Mouse (Mus musculus): ENCODE data around the gene Tmem63a. TPM values are rescaled to one million over a fixed set of nuclear protein-coding genes. Genes with fewer than 3 reads are reported as not detected.
"Not testable (repeated sequence)": the region's sequence is repeated elsewhere in the genome, so short reads cannot be mapped to it uniquely, and the experiment has no call there.

Gene Tmem63a
- polyA plus RNA-seq (2015; fragmentation: Nextera tagmentation; extraction: Ambion mirVana): 11.8 and 13.1 TPM in 2 replicates

DNA sequence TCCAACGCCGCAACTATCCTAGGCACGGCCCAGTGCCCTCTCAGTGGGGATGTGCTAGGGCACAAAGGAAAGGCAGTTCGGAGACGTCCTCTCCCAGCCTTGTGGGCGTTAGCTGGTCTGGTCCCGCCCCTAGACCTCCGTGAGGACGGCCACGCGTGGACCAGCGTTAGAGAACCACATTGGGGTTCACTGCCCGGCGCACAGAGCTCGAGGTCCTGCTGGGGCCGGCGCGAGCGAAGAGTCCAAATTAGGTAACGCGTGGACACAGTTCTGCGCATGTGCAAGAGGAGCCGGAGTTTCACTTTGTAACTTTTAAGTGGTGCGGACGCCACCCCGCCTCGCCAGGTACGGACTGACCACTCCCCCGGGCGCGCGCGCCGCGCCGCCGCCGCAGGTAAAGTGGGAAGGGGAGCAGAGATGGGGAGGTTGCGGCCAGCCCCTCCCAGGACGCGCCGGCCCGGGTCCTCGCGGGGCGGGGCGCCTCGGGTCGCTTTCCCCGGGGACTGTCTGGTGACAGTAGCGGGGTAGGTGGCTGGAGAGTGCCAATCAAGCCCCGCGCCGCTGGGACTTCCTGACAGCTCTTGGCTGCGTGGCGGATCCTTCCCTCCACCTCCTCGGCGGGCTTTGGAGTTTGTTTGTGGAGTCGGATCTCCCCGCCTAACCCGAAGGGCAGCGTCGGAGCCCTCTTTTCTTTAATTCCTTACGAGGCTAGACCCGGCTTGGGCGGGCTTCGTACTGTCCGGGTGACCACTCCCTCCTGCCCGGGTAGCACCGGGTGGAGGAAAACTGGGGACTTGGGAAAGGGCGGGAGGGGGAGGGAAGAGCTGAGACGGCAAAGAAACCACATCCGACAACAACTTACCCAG lies at the start of gene Tmem63a:
Gene Tmem63a, plus strand, starts transcription at position 179 of the 866 bp plus-strand sequence.
- WGBS: under 1% methylated on average over 61 of the region's 73 CpGs
- H3K27ac ChIP-seq (ENCODE audit: low read length): peak within 1 kb of the TSS; percentile 11
- peaks cover 9% of the 10 kb centered on the region for H3K27me3 ChIP-seq (ENCODE audit: insufficient read depth, low read length)
- no peaks in the 10 kb centered on the region for H3K9me3 ChIP-seq (ENCODE audit: low read length)
- H3K36me3 ChIP-seq (ENCODE audit: insufficient read depth, low read length): no peaks in the 10 kb centered on the region
- peak within 1 kb of the TSS; percentile 92 for H3K4me3 ChIP-seq (ENCODE audit: low read length)
- peak within 1 kb of the TSS; percentile 94 for H3K4me2 ChIP-seq (replicated peaks; ENCODE audit: low read depth, low read length)
- H3K4me1 ChIP-seq (ENCODE audit: insufficient read depth, low read length): peaks cover 37% of the 10 kb centered on the region
- peak; percentile 71 for ATAC-seq (ENCODE audit: low FRiP score, low TSS enrichment)
- H3K9ac ChIP-seq (replicated peaks; ENCODE audit: low read length): peak within 1 kb of the TSS; percentile 88

- 63% methylated on average over 10 of the region's 10 CpGs for WGBS
- Histone ChIP-seq H3K9me3 (ENCODE audit: low read length) (no peaks in the 10 kb centered on the region), H3K4me1 (ENCODE audit: insufficient read depth, low read length) (peaks cover 11% of the 10 kb centered on the region), H3K4me2 (replicated peaks; ENCODE audit: low read depth, low read length) (peak within 1 kb of the TSS; percentile 36; the same call in 1 of the 2 replicates), H3K27ac (ENCODE audit: low read length) (no peak within 1 kb of the TSS), H3K27me3 (ENCODE audit: insufficient read depth, low read length) (peaks cover 26% of the 10 kb centered on the region), H3K4me3 (ENCODE audit: low read length) (no peak within 1 kb of the TSS), H3K36me3 (ENCODE audit: insufficient read depth, low read length) (no peaks in the 10 kb centered on the region), H3K9ac (replicated peaks; ENCODE audit: low read length) (no peak within 1 kb of the TSS)
- no peak for ATAC-seq (ENCODE audit: low FRiP score, low TSS enrichment)
Measured at GRCm38 (mm10) chr1:180892808-180893207, 49.3 kb upstream of the Tmem63a start, which contains the start of gene Lefty2. Lefty2 (plus strand) TSS chr1:180893108.

GRCm38 (mm10) chr1:180894088-180894987 lies 47.8 kb upstream of the Tmem63a start:
- WGBS: 8% methylated on average over 45 of the region's 51 CpGs
- H3K27ac ChIP-seq (ENCODE audit: low read length); H3K36me3 ChIP-seq (ENCODE audit: insufficient read depth, low read length); H3K9me3 ChIP-seq (ENCODE audit: low read length); H3K9ac ChIP-seq (replicated peaks; ENCODE audit: low read length); H3K4me1 ChIP-seq (ENCODE audit: insufficient read depth, low read length): not testable (repeated sequence)
- Histone ChIP-seq H3K4me3 (ENCODE audit: low read length) (peak overlapping the region; percentile 27), H3K27me3 (ENCODE audit: insufficient read depth, low read length) (peaks cover 26% of the 10 kb centered on the region), H3K4me2 (replicated peaks; ENCODE audit: low read depth, low read length) (peak overlapping the region; percentile 36)
- ATAC-seq (ENCODE audit: low FRiP score, low TSS enrichment): peak; percentile 43; the same call in 1 of the 2 replicates

- Histone ChIP-seq H3K27ac (ENCODE audit: low read length) (no peak overlapping the region), H3K36me3 (ENCODE audit: insufficient read depth, low read length) (0 out of 2 replicates have a peak, but pooled peaks cover 3% of the 10 kb centered on the region), H3K4me2 (replicated peaks; ENCODE audit: low read depth, low read length) (no peak overlapping the region), H3K9ac (replicated peaks; ENCODE audit: low read length) (no peak overlapping the region), H3K4me1 (ENCODE audit: insufficient read depth, low read length) (peaks cover 18% of the 10 kb centered on the region), H3K9me3 (ENCODE audit: low read length) (no peaks in the 10 kb centered on the region), H3K27me3 (ENCODE audit: insufficient read depth, low read length) (no peaks in the 10 kb centered on the region), H3K4me3 (ENCODE audit: low read length) (no peak overlapping the region)
- WGBS: 2% methylated on average over 4 of the region's 4 CpGs
- no peak for ATAC-seq (ENCODE audit: low FRiP score, low TSS enrichment)
Measured at GRCm38 (mm10) chr1:180901107-180901506, 41.0 kb upstream of the Tmem63a start.

GRCm38 (mm10) chr1:180902915-180903314 lies 39.2 kb upstream of the Tmem63a start:
- ATAC-seq (ENCODE audit: low FRiP score, low TSS enrichment): no peak

GRCm38 (mm10) chr1:180903666-180904038 lies 38.5 kb upstream of the Tmem63a start:
- Histone ChIP-seq H3K27me3 (ENCODE audit: insufficient read depth, low read length) (no peaks in the 10 kb centered on the region), H3K4me1 (ENCODE audit: insufficient read depth, low read length) (peaks cover 18% of the 10 kb centered on the region), H3K9me3 (ENCODE audit: low read length) (no peaks in the 10 kb centered on the region), H3K4me3 (ENCODE audit: low read length) (peak overlapping the region; percentile 88), H3K9ac (replicated peaks; ENCODE audit: low read length) (peak overlapping the region; percentile 69), H3K36me3 (ENCODE audit: insufficient read depth, low read length) (peaks cover 27% of the 10 kb centered on the region), H3K27ac (ENCODE audit: low read length) (peak overlapping the region; percentile 94), H3K4me2 (replicated peaks; ENCODE audit: low read depth, low read length) (peak overlapping the region; percentile 89)
- WGBS: 20% methylated on average over 10 of the region's 10 CpGs
- ATAC-seq (ENCODE audit: low FRiP score, low TSS enrichment): peak; percentile 54; the same call in 1 of the 2 replicates

More at GRCm38 (mm10) chr1:180902915-180903314, 39.2 kb upstream of the Tmem63a start:
- H3K36me3 ChIP-seq (ENCODE audit: insufficient read depth, low read length): peaks cover 20% of the 10 kb centered on the region
- H3K9ac ChIP-seq (replicated peaks; ENCODE audit: low read length): no peak overlapping the region
- no peaks in the 10 kb centered on the region for H3K9me3 ChIP-seq (ENCODE audit: low read length)
- H3K4me2 ChIP-seq (replicated peaks; ENCODE audit: low read depth, low read length): no peak overlapping the region
- no peaks in the 10 kb centered on the region for H3K27me3 ChIP-seq (ENCODE audit: insufficient read depth, low read length)
- no peak overlapping the region for H3K4me3 ChIP-seq (ENCODE audit: low read length)
- peaks cover 18% of the 10 kb centered on the region for H3K4me1 ChIP-seq (ENCODE audit: insufficient read depth, low read length)
- no peak overlapping the region for H3K27ac ChIP-seq (ENCODE audit: low read length)
- 40% methylated on average over 5 of the region's 5 CpGs for WGBS

GRCm38 (mm10) chr1:180904039-180904814 lies 37.9 kb upstream of the Tmem63a start, which contains the start of gene Pycr2:
Pycr2 (plus strand) TSS chr1:180904293.
- H3K27ac ChIP-seq (ENCODE audit: low read length): peak within 1 kb of the TSS; percentile 94
- peak within 1 kb of the TSS; percentile 89 for H3K4me2 ChIP-seq (replicated peaks; ENCODE audit: low read depth, low read length)
- H3K4me1 ChIP-seq (ENCODE audit: insufficient read depth, low read length): peaks cover 18% of the 10 kb centered on the region
- H3K9ac ChIP-seq (replicated peaks; ENCODE audit: low read length): peak within 1 kb of the TSS; percentile 92
- peak; percentile 100 for ATAC-seq (ENCODE audit: low FRiP score, low TSS enrichment)
- H3K9me3 ChIP-seq (ENCODE audit: low read length): no peaks in the 10 kb centered on the region
- H3K36me3 ChIP-seq (ENCODE audit: insufficient read depth, low read length): peaks cover 29% of the 10 kb centered on the region
- H3K4me3 ChIP-seq (ENCODE audit: low read length): peak within 1 kb of the TSS; percentile 88
- no peaks in the 10 kb centered on the region for H3K27me3 ChIP-seq (ENCODE audit: insufficient read depth, low read length)
- WGBS: under 1% methylated on average over 52 of the region's 52 CpGs

DNA sequence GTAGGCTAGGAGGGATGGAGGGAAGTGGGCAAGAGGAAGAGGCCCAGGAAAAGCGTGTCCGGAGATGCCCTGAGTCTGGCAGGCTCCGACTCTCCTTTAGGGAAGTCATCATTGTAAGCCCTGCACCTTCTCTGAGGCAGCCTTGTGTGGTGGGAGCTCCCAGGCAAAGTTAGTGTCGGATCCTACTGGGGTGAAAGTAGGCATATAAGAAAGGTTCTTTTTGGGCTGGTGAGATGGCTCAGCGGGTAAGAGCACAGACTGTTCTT lies 37.4 kb upstream of the Tmem63a start:
- 1% methylated on average over 5 of the region's 5 CpGs for WGBS
- no peaks in the 10 kb centered on the region for H3K9me3 ChIP-seq (ENCODE audit: low read length)
- peak overlapping the region; percentile 92 for H3K9ac ChIP-seq (replicated peaks; ENCODE audit: low read length)
- H3K27me3 ChIP-seq (ENCODE audit: insufficient read depth, low read length): no peaks in the 10 kb centered on the region
- ATAC-seq (ENCODE audit: low FRiP score, low TSS enrichment): no peak
- H3K4me1 ChIP-seq (ENCODE audit: insufficient read depth, low read length): peaks cover 18% of the 10 kb centered on the region
- peak overlapping the region; percentile 86; the same call in 1 of the 2 replicates for H3K27ac ChIP-seq (ENCODE audit: low read length)
- H3K4me2 ChIP-seq (replicated peaks; ENCODE audit: low read depth, low read length): peak overlapping the region; percentile 89
- H3K4me3 ChIP-seq (ENCODE audit: low read length): peak overlapping the region; percentile 88
- peaks cover 29% of the 10 kb centered on the region for H3K36me3 ChIP-seq (ENCODE audit: insufficient read depth, low read length)

DNA sequence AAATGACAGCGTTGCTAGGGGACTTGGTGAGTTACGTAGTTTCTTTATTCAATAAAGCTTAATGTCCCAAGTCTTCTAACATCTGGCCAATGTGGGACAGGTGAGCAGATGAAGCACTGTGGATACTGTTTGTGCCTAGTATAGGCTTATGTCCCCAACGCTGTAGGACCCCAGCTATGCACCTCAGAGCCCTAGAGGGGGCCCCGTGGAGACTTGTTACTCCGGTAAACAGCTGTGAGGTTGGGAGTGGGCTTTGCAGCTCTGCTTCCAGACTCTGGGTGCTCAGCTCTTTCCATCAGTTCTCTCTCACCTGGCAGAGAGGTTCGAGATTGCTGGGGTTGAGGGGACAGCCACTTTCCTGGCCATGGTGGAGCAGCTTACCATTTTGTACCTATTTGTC lies 36.8 kb upstream of the Tmem63a start:
- H3K4me3 ChIP-seq (ENCODE audit: low read length): peak overlapping the region; percentile 88
- no peaks in the 10 kb centered on the region for H3K27me3 ChIP-seq (ENCODE audit: insufficient read depth, low read length)
- WGBS: 66% methylated on average over 6 of the region's 6 CpGs
- no peaks in the 10 kb centered on the region for H3K9me3 ChIP-seq (ENCODE audit: low read length)
- no peak overlapping the region for H3K27ac ChIP-seq (ENCODE audit: low read length)
- H3K36me3 ChIP-seq (ENCODE audit: insufficient read depth, low read length): peaks cover 29% of the 10 kb centered on the region
- peaks cover 18% of the 10 kb centered on the region for H3K4me1 ChIP-seq (ENCODE audit: insufficient read depth, low read length)
- peak overlapping the region; percentile 89 for H3K4me2 ChIP-seq (replicated peaks; ENCODE audit: low read depth, low read length)
- no peak for ATAC-seq (ENCODE audit: low FRiP score, low TSS enrichment)
- peak overlapping the region; percentile 92 for H3K9ac ChIP-seq (replicated peaks; ENCODE audit: low read length)

Data from kidney, embryonic 16.5 days (tissue).